Mouse (Mus musculus) lung, embryonic 15.5 days (tissue): ENCODE measurements around the gene Usmg5. TPM values are rescaled to one million over a fixed set of nuclear protein-coding genes. Genes with fewer than 3 reads are reported as not detected.
"Not testable (repeated sequence)": the region's sequence is repeated elsewhere in the genome, so short reads cannot be mapped to it uniquely, and the experiment has no call there.

Experiments used
- ATAC-seq: fragments of 200-750 bp; cut with Nextera tagmentation; 2 replicates; pipeline ENCODE4 v1.8.0; 2017; ENCODE audit warnings: moderate number of reproducible peaks, borderline replicate concordance; ENCODE audit not compliant: low FRiP score, low TSS enrichment; ENCODE audit errors: extremely low read depth
- H3K27ac ChIP-seq: fragments of 300-500 bp; sonication (generic); 2 replicates; pipeline ENCODE4 v1.5.1; 2015; ENCODE audit warnings: moderate library complexity, mild to moderate bottlenecking, inconsistent platforms
- H3K27me3 ChIP-seq: fragments of 300-500 bp; sonication (generic); 2 replicates; pipeline ENCODE4 v1.6.1; 2015; ENCODE audit warnings: inconsistent platforms
- H3K36me3 ChIP-seq: fragments of 300-500 bp; sonication (generic); 2 replicates; pipeline ENCODE4 v1.6.1; 2015; ENCODE audit warnings: inconsistent platforms
- H3K4me1 ChIP-seq: fragments of 300-500 bp; sonication (generic); 2 replicates; pipeline ENCODE4 v1.6.1; 2015; ENCODE audit warnings: inconsistent platforms
- H3K4me2 ChIP-seq: fragments of 300-500 bp; sonication (generic); 2 replicates; pipeline ENCODE4 v1.6.1; 2015; ENCODE audit warnings: inconsistent platforms, mild to moderate bottlenecking, moderate library complexity
- H3K4me3 ChIP-seq: fragments of 300-500 bp; sonication (generic); 2 replicates; pipeline ENCODE4 v1.5.1; 2015; ENCODE audit warnings: mild to moderate bottlenecking, inconsistent platforms
- H3K9ac ChIP-seq: fragments of 300-500 bp; sonication (generic); 2 replicates; pipeline ENCODE4 v1.6.1; 2015; ENCODE audit warnings: inconsistent platforms
- H3K9me3 ChIP-seq: fragments of 300-500 bp; sonication (generic); 2 replicates; pipeline ENCODE4 v1.6.1; 2016; ENCODE audit warnings: inconsistent platforms
- WGBS: fragments of 180-500 bp; shearing (Covaris S2); methylation state at CpG from one replicate; pipeline ENCODE4 v1.1.7; 2015; 5-methylcytosine and 5-hydroxymethylcytosine counted together
- polyA plus RNA-seq: library from polyadenylated mRNA; unstranded; fragments of >200 nt; fragmentation: Nextera tagmentation; extraction: Ambion mirVana; gene quantifications from 2 replicates; pipeline ENCODE4 v1.2.1, GENCODE M21; 2015

Gene Usmg5
- 1,008 and 1,027 TPM in 2 replicates for polyA plus RNA-seq

DNA sequence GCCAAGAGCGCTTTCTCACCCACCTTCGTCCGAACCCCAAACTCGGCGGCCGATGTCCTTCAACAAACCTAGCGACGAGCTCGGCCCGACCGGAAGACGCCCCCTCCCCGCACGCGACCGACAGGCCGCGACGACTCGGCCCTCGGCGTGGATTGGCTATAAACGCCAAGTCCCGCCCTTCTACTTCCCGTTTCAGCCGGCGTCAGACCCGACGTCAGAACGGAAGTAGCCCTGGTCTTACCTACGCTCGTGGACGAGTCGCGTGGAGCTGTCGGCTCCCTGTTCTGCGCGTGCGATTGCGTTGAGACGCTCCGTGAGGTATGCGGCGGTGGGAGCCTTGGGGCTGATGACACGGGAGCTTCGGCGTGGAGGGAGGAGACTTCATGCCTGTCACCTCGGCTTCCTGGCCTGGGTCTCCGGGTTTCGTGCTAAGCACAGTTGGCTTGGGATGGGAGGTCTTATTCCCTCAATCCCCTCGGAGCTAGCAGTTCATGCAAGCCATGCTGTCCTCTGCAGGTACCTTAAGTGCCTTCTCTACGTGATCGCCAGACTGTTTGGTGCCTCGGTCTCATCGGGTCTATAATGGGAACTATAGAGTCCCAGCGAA, at the start of gene Usmg5, which contains the start of gene Pdcd11:
Usmg5 (minus strand) TSS at position 98 of the 607 bp plus-strand sequence.
Pdcd11 (plus strand) TSS at position 219 of the 607 bp plus-strand sequence.
- Histone ChIP-seq H3K4me3 (peak within 1 kb of the TSS; percentile 71), H3K9ac (peak within 1 kb of the TSS; percentile 89), H3K4me1 (peaks cover 9% of the 10 kb centered on the region), H3K36me3 (peaks cover 31% of the 10 kb centered on the region), H3K27me3 (no peaks in the 10 kb centered on the region), H3K9me3 (no peaks in the 10 kb centered on the region), H3K4me2 (peak within 1 kb of the TSS; percentile 67), H3K27ac (peak within 1 kb of the TSS; percentile 57)
- WGBS, result under 1% methylated on average over 56 of the region's 56 CpGs
- ATAC-seq, result peak; percentile 98

GRCm38 (mm10) chr19:47139611-47140010, 49.2 kb upstream of the Usmg5 start:
- H3K27ac ChIP-seq, ATAC-seq, H3K9ac ChIP-seq, H3K4me3 ChIP-seq, H3K36me3 ChIP-seq, H3K9me3 ChIP-seq, H3K4me2 ChIP-seq, H3K27me3 ChIP-seq: not testable (repeated sequence)
- 32% methylated on average over 7 of the region's 7 CpGs for WGBS
- peaks cover 21% of the 10 kb centered on the region for H3K4me1 ChIP-seq

- peak within 1 kb of the TSS; percentile 63 for H3K4me2 ChIP-seq
- no peaks in the 10 kb centered on the region for H3K9me3 ChIP-seq
- H3K36me3 ChIP-seq, result peaks cover 5% of the 10 kb centered on the region; the same call in 1 of the 2 replicates
- peak within 1 kb of the TSS; percentile 54 for H3K4me3 ChIP-seq
- WGBS, result 1% methylated on average over 28 of the region's 28 CpGs
- peak; percentile 85 for ATAC-seq
- peak within 1 kb of the TSS; percentile 93 for H3K27ac ChIP-seq
- H3K27me3 ChIP-seq, result no peaks in the 10 kb centered on the region; the same call in 1 of the 2 replicates
- H3K4me1 ChIP-seq, result peaks cover 21% of the 10 kb centered on the region
- peak within 1 kb of the TSS; percentile 67 for H3K9ac ChIP-seq
Observed at GRCm38 (mm10) chr19:47137771-47138421, 47.4 kb upstream of the Usmg5 start, which contains the start of gene Calhm2. Gene Calhm2, minus strand, starts transcription at chr19:47138294.

DNA sequence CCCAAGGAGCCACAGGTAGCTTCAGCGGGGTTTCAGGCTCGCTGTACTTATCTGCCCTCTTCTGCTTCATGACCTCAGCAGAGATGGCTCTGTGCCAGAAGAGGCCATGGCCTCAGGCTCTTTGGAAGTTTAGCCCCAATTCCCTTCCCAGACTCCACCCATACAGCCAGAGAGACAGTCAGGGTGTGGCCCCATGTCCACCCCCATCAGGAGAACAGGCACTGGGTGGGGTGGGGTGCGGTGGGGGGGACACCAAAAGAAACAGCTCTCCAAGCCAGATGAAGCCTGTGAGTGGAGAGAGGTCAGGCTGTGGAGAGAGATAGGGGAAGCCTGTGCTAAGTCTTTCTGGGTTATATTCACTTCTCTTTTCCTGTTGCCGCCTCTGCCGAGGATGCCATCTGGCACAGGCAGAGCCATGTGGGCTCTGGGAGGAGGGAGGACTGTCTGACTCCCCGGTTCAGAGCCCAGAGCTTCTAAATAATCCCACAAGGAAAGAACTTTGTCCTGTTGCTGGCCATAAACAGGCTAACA, 46.7 kb upstream of the Usmg5 start:
- ATAC-seq, result peak; percentile 16; the same call in 1 of the 2 replicates
- 15% methylated on average over 6 of the region's 6 CpGs for WGBS

GRCm38 (mm10) chr19:47136170-47136569, 45.7 kb upstream of the Usmg5 start:
- Histone ChIP-seq H3K36me3 (peaks cover 22% of the 10 kb centered on the region), H3K27me3 (no peaks in the 10 kb centered on the region; the same call in 1 of the 2 replicates), H3K9ac (no peak overlapping the region), H3K4me3 (no peak overlapping the region), H3K27ac (no peak overlapping the region), H3K9me3 (no peaks in the 10 kb centered on the region), H3K4me1 (peaks cover 21% of the 10 kb centered on the region), H3K4me2 (no peak overlapping the region)
- 85% methylated on average over 5 of the region's 5 CpGs for WGBS
- ATAC-seq, result no peak

More for the DNA sequence above, 46.7 kb upstream of the Usmg5 start:
- Histone ChIP-seq H3K9ac (peak overlapping the region; percentile 67), H3K4me2 (peak overlapping the region; percentile 63), H3K9me3 (no peaks in the 10 kb centered on the region), H3K4me1 (peaks cover 21% of the 10 kb centered on the region), H3K36me3 (peaks cover 12% of the 10 kb centered on the region; the same call in 1 of the 2 replicates), H3K27me3 (no peaks in the 10 kb centered on the region; the same call in 1 of the 2 replicates), H3K4me3 (peak overlapping the region; percentile 54), H3K27ac (peak overlapping the region; percentile 93)

- Histone ChIP-seq H3K4me1 (peaks cover 21% of the 10 kb centered on the region), H3K9me3 (no peaks in the 10 kb centered on the region), H3K27me3 (no peaks in the 10 kb centered on the region; the same call in 1 of the 2 replicates), H3K4me2 (no peak overlapping the region), H3K4me3 (no peak overlapping the region), H3K27ac (no peak overlapping the region), H3K9ac (no peak overlapping the region), H3K36me3 (peaks cover 28% of the 10 kb centered on the region)
- WGBS, result 86% methylated on average over 17 of the region's 17 CpGs
- no peak for ATAC-seq
Observed at GRCm38 (mm10) chr19:47135568-47135967, 45.1 kb upstream of the Usmg5 start.

DNA sequence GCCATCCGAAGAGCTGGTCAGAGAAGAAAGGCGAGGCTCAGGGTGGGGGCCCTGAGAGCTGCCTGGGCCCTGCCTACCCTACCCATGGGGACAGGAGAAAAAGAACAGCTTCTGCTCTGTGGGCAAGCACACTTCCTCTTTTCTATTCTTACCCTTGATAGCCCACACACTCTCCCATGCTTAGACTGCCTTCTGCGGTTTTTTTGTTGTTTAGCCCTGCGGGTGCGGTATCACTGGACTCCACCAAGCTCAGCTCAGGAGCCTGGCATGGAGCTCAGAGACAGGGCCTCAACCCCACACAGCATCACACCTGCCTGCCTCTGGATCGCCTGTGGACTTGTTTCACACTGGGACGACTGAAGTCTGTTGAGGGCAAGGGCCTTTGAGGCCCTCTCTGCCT, 42.7 kb upstream of the Usmg5 start:
- Histone ChIP-seq H3K4me2 (no peak overlapping the region), H3K27me3 (no peaks in the 10 kb centered on the region), H3K9me3 (no peaks in the 10 kb centered on the region), H3K36me3 (peaks cover 52% of the 10 kb centered on the region), H3K4me3 (no peak overlapping the region), H3K4me1 (peaks cover 14% of the 10 kb centered on the region), H3K27ac (no peak overlapping the region), H3K9ac (no peak overlapping the region)
- ATAC-seq, result no peak
- WGBS, result 85% methylated on average over 7 of the region's 7 CpGs

GRCm38 (mm10) chr19:47130551-47131125, 40.2 kb upstream of the Usmg5 start:
- no peaks in the 10 kb centered on the region for H3K27me3 ChIP-seq
- H3K4me1 ChIP-seq, result no peaks in the 10 kb centered on the region
- 90% methylated on average over 15 of the region's 15 CpGs for WGBS
- H3K4me2 ChIP-seq, result no peak overlapping the region
- no peaks in the 10 kb centered on the region for H3K9me3 ChIP-seq
- no peak overlapping the region for H3K27ac ChIP-seq
- ATAC-seq, result no peak
- H3K4me3 ChIP-seq, result no peak overlapping the region
- H3K9ac ChIP-seq, result no peak overlapping the region
- peaks cover 75% of the 10 kb centered on the region for H3K36me3 ChIP-seq

- 86% methylated on average over 11 of the region's 11 CpGs for WGBS
Observed at GRCm38 (mm10) chr19:47128835-47129234, 38.4 kb upstream of the Usmg5 start.

GRCm38 (mm10) chr19:47128164-47128563, 37.7 kb upstream of the Usmg5 start:
- no peak for ATAC-seq
- H3K4me1 ChIP-seq, result no peaks in the 10 kb centered on the region
- H3K4me2 ChIP-seq, result no peak overlapping the region
- peaks cover 88% of the 10 kb centered on the region for H3K36me3 ChIP-seq
- H3K27me3 ChIP-seq, result no peaks in the 10 kb centered on the region
- H3K9me3 ChIP-seq, result no peaks in the 10 kb centered on the region
- no peak overlapping the region for H3K4me3 ChIP-seq
- H3K27ac ChIP-seq, result no peak overlapping the region
- no peak overlapping the region for H3K9ac ChIP-seq
- 89% methylated on average over 10 of the region's 10 CpGs for WGBS

More at GRCm38 (mm10) chr19:47128835-47129234, 38.4 kb upstream of the Usmg5 start:
- H3K27ac ChIP-seq, result no peak overlapping the region
- H3K9ac ChIP-seq, result no peak overlapping the region
- H3K4me1 ChIP-seq, result no peaks in the 10 kb centered on the region
- peaks cover 90% of the 10 kb centered on the region for H3K36me3 ChIP-seq
- no peak for ATAC-seq
- no peak overlapping the region for H3K4me2 ChIP-seq
- no peaks in the 10 kb centered on the region for H3K9me3 ChIP-seq
- no peaks in the 10 kb centered on the region for H3K27me3 ChIP-seq
- H3K4me3 ChIP-seq, result no peak overlapping the region

DNA sequence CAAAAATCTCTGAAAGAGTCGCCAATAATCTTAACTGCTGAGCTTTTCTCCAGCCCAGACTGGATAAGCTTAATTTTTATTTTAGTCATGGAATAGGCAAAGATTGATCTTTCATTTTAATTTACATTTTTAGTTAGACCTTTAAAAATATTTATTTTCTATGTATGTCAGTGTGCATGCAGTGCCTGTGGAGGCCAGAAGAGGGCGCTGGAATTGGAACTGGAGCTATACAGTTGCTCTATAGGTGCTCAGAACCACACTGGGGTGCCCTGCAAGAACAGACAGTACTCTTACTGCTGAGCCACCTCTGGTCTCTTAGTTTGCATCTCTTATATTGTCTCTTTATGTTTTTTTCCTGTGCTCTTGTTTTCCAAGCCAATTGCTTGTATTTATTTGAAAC, 32.4 kb upstream of the Usmg5 start:
- Histone ChIP-seq H3K9ac (no peak overlapping the region), H3K4me3 (no peak overlapping the region), H3K4me2 (no peak overlapping the region), H3K27me3 (no peaks in the 10 kb centered on the region), H3K27ac (no peak overlapping the region), H3K4me1 (no peaks in the 10 kb centered on the region), H3K9me3 (no peaks in the 10 kb centered on the region), H3K36me3 (peaks cover 70% of the 10 kb centered on the region)
- WGBS, result 22% methylated on average over 2 of the region's 2 CpGs
- no peak for ATAC-seq
